Mouse (Mus musculus) ES-E14 (cell line): ENCODE data around the gene Dazl.

Experiments used
- CHD2 ChIP-seq: IDR thresholded peaks from 2 replicates; pipeline ENCODE4 v1.6.1; 2014; ENCODE audit warnings: mild to moderate bottlenecking, low read depth, low read length, inconsistent platforms
- MAFK ChIP-seq: IDR thresholded peaks from 2 replicates; pipeline ENCODE4 v1.6.1; 2014; ENCODE audit warnings: mild to moderate bottlenecking, low read depth, low read length, inconsistent platforms; ENCODE audit not compliant: insufficient read depth

DNA sequence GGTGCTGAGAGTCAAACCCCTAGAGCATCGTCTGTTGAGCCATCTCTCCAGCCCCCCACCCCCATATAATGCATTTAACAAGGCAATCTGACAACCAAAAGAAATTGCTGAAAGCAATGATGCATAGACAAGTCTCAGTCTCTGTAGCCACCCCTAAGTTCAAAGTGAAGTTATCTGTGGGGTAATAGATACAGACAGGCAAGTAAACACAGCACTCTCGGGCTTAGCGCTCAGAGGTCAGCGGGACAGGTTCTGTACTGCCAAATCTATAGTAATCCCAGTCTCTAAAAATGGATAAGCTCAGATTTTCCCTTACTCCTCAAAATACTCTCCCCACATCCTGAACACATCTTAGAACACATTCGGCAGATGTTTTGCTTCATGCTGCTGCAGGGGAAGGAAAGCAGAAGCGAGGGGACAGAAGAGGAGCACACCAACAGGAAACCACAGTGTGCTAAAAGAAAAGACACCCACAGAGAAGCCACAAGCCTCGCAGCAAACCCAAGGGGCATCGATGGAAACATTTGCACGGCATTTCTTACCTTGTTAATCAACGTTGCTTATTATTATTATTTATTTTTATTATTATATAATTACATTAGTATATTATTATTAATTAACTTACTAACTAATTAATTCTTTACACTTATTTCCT is 16.8 kb upstream of the Dazl start:
- TF ChIP-seq CHD2 (no peak), MAFK (no peak)
